Mouse (Mus musculus) spleen, postnatal 10 days (tissue): ENCODE measurements around the gene Hes6.
A peak's percentile ranks its signal among the peaks of the same experiment; 100 is the strongest.

Experiments
- DNase-seq, 2 experiments: peaks; one replicate each; pipeline ENCODE4 v3.0.0; 2021 to 2022; ENCODE audit warnings: low spot score in 2 of 2

Gene Hes6

GRCm38 (mm10) chr1:91441855-91442254 is 28.0 kb upstream of the Hes6 start:
- DNase-seq: no peak

GRCm38 (mm10) chr1:91439776-91440175 is 25.9 kb upstream of the Hes6 start:
- DNase-seq: no peak

- DNase-seq: no peak
Observed at GRCm38 (mm10) chr1:91437573-91437972, 23.7 kb upstream of the Hes6 start.

GRCm38 (mm10) chr1:91437083-91437400 is 23.2 kb upstream of the Hes6 start:
- DNase-seq: no peak

GRCm38 (mm10) chr1:91436380-91437082 is 22.7 kb upstream of the Hes6 start:
- no peak for DNase-seq

- DNase-seq: no peak
Observed at GRCm38 (mm10) chr1:91435606-91436130, 21.8 kb upstream of the Hes6 start.

GRCm38 (mm10) chr1:91434905-91435304 is 21.1 kb upstream of the Hes6 start:
- DNase-seq: no peak

- no peak for DNase-seq
Observed at GRCm38 (mm10) chr1:91430761-91431160, 16.9 kb upstream of the Hes6 start.

GRCm38 (mm10) chr1:91429212-91429611 is 15.4 kb upstream of the Hes6 start:
- DNase-seq: no peak

- DNase-seq: peak; percentile 64 to 89
Observed at GRCm38 (mm10) chr1:91428614-91429013, 14.8 kb upstream of the Hes6 start.

- DNase-seq: no peak
Observed at GRCm38 (mm10) chr1:91426397-91426796, 12.6 kb upstream of the Hes6 start.

GRCm38 (mm10) chr1:91420601-91421065 is 6.8 kb upstream of the Hes6 start:
- DNase-seq: no peak

GRCm38 (mm10) chr1:91419862-91420600 is 6.2 kb upstream of the Hes6 start:
- DNase-seq: no peak

GRCm38 (mm10) chr1:91417991-91418390 is 4.2 kb upstream of the Hes6 start:
- no peak for DNase-seq

GRCm38 (mm10) chr1:91415311-91415710 is 1.5 kb upstream of the Hes6 start:
- DNase-seq: no peak

- DNase-seq: no peak
Observed at GRCm38 (mm10) chr1:91414903-91415302, 1.1 kb upstream of the Hes6 start.

- DNase-seq: no peak
Observed at GRCm38 (mm10) chr1:91413536-91413897, 321 bp downstream of the Hes6 start.

GRCm38 (mm10) chr1:91413030-91413506 is 770 bp downstream of the Hes6 start:
- peak; percentile 75 to 91 for DNase-seq

GRCm38 (mm10) chr1:91412286-91413029 is 1.4 kb downstream of the Hes6 start:
- no peak for DNase-seq

- DNase-seq: no peak
Observed at GRCm38 (mm10) chr1:91411631-91412285, 2.1 kb downstream of the Hes6 start.

GRCm38 (mm10) chr1:91407819-91408218 is 6.0 kb downstream of the Hes6 start:
- no peak for DNase-seq
